Mouse (Mus musculus) heart, postnatal 10 days (tissue): ENCODE measurements around the gene Ltb. TPM values are rescaled to one million over a fixed set of nuclear protein-coding genes. Genes with fewer than 3 reads are reported as not detected.
A peak's percentile ranks its signal among the peaks of the same experiment; 100 is the strongest.
"Not testable (repeated sequence)": the region's sequence is repeated elsewhere in the genome, so short reads cannot be mapped to it uniquely, and the experiment has no call there.

Experiments
- DNase-seq, 2 experiments: peaks; one replicate each; pipeline ENCODE4 v3.0.0; 2021
- intact Hi-C: fragments of 180-260 bp; cut with DNase I; formaldehyde crosslinking; loops from one replicate; pipeline ENCODE4 v1.15.1; 2025
- total RNA-seq, 2 experiments: library from RNA; stranded (reverse); gene quantifications; 2 replicates each; pipeline ENCODE4 v1.2.3; 2021

Gene Ltb
- total RNA-seq, 2 experiments from 2014 or later = 0.94 to 1.2 TPM

GRCm38 (mm10) chr17:35219601-35220041 lies 25.4 kb downstream of the Ltb start:
- intact Hi-C loops = loop anchor here (2.0 kb wide), 1 partner anchor 19 kb away; no protein-coding TSS in a partner anchor
- DNase-seq = no peak

DNA sequence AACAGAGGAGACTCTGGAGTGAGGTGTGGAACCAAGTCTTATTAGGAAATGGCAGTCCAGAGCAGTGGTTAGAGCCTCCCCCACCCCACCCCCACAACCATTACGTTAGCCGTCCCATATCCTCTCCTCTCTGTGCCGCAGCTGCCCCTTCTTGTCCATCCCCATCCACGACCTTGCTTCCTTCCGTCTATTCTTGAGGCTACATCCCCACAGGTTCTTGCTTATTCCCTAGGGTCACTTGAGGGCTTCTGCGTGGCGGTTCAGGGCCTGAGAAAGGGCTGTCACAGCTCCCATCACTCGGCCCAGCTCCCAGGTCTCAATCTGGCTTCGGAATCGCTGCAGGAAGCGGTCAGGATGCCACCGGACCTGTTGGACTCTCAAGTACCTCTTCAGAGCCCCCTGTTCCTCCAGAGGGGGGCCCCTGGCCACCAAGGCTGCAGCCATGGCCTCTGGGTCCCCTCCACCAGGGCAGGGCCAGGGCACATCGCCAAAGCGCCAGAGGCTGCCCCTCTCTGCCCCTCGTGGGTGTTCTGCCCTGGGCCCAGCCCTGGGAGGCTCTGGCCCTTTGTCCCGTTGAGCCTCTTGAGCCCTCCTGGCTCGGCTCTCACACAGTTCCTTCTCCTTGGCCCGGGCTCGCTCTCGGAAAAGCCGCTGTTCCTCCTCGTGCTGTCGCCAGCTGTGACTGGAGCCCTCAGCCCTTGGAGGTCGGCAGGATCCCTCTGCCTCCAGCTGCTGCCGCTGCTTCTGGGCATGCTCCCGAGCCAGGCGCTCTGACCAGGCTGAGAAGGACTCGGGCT lies 26.1 kb downstream of the Ltb start, which contains the start of gene Gm16181:
TSS of gene Gm16181 (plus strand) at position 679 of the 797 bp plus-strand sequence.
- intact Hi-C loops = no loop called here

GRCm38 (mm10) chr17:35222299-35222698 lies 28.1 kb downstream of the Ltb start:
- intact Hi-C loops = no loop called here
- DNase-seq = peak in 1 of 2 experiments; percentile 32

More for the DNA sequence above, 26.1 kb downstream of the Ltb start, which contains the start of gene Gm16181:
- DNase-seq = peak; percentile 75 to 77

- intact Hi-C loops = no loop called here
- no peak for DNase-seq
These were observed 30.4 kb downstream of the Ltb start for GRCm38 (mm10) chr17:35224641-35225040.

GRCm38 (mm10) chr17:35225456-35225855 lies 31.2 kb downstream of the Ltb start:
- intact Hi-C loops = no loop called here
- no peak for DNase-seq

DNA sequence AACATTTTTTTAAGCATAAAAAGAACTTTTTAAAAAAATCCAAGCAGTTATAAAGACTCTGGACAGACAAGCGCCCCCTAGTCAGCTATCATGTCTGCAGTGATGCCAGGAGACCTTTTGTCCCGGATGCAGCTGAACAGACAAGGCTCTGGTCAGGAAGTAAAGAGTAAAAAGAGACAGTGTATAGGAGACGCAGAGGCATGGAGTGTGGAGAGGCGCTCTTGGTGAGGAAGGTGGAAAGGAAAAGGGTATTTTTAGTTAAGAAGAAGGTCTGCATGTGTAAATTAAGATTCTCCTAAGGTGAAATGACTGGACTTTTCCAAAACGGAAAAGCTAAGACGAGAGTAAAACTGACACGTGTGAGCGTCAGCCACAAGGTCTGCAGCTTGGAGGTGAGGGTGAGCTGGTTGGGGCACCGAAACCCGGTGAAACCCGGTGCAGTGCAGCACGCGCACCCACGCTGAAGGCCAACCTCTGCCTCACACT lies 32.4 kb downstream of the Ltb start:
- DNase-seq = no peak
- intact Hi-C loops = loop anchor here (2.0 kb wide), 1 partner anchor 32 kb away; the partner anchor contains the start of gene Ltb

GRCm38 (mm10) chr17:35231022-35231421 lies 36.8 kb downstream of the Ltb start:
- DNase-seq = no peak
- intact Hi-C loops = loop anchor here (10.0 kb wide), 2 partner anchors 226 to 386 kb away; partner anchors contain the start of gene Vars

DNA sequence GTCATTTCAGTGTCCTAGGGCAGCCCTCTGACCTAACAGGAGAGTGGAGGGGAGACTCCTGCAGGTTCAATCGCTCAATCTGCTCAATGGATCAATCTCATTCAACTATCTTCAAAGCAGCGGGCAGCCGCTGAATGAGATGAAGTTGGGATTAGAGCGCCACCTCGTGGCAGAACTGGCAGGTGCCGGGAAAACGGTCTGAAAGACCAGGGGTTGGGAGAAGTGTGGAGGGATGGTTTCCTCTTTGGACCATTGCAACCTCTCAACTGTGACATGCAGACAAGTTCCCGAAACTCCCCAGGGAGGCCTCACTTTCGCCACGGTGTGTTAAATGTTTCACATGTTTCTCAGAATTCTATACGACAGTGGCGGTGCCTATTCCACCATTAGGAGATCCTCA lies 37.8 kb downstream of the Ltb start:
- intact Hi-C loops = loop anchor here (1.0 to 10.0 kb wide), 4 partner anchors 54 to 387 kb away; partner anchors contain the start of gene Vars
- peak; percentile 88 to 93 for DNase-seq

- intact Hi-C loops = loop anchor here (1.0 to 10.0 kb wide), 4 partner anchors 54 to 388 kb away; partner anchors contain the start of gene Vars
- DNase-seq = no peak
These were observed 38.4 kb downstream of the Ltb start for GRCm38 (mm10) chr17:35232659-35233058.

GRCm38 (mm10) chr17:35233114-35233980 lies 39.1 kb downstream of the Ltb start, which contains the start of gene Atp6v1g2:
TSS of gene Atp6v1g2 (plus strand) at chr17:35233660.
- intact Hi-C loops = loop anchor here (2.0 to 10.0 kb wide), 3 partner anchors 67 to 389 kb away; partner anchors contain the start of gene Vars
- no peak for DNase-seq

DNA sequence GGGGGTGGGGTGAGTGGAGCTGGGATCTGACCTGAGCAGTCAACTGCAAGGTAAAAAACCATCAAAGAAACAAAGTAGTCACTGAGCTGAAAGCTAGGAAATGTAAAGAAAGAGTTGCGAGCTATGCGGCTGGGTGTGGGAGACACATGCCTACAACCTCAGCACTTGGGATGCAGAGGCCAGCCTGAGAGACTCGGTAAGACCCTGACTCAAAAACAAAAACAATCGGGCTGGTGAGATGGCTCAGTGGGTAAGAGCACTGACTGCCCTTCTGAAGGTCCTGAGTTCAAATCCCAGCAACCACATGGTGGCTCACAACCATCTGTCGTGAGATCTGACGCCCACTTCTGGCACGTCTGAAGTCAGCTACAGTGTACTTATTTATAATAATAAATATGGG lies 39.9 kb downstream of the Ltb start:
- DNase-seq = not testable (repeated sequence)
- intact Hi-C loops = loop anchor here (10.0 kb wide), 2 partner anchors 229 to 389 kb away; partner anchors contain the start of gene Vars

- DNase-seq = peak in 1 of 2 experiments; percentile 67
- intact Hi-C loops = loop anchor here (5.0 to 10.0 kb wide), 3 partner anchors 113 to 390 kb away; partner anchors contain the start of genes Csnk2b, Gpank1 and Vars
These were observed 40.7 kb downstream of the Ltb start for GRCm38 (mm10) chr17:35234903-35235302.

DNA sequence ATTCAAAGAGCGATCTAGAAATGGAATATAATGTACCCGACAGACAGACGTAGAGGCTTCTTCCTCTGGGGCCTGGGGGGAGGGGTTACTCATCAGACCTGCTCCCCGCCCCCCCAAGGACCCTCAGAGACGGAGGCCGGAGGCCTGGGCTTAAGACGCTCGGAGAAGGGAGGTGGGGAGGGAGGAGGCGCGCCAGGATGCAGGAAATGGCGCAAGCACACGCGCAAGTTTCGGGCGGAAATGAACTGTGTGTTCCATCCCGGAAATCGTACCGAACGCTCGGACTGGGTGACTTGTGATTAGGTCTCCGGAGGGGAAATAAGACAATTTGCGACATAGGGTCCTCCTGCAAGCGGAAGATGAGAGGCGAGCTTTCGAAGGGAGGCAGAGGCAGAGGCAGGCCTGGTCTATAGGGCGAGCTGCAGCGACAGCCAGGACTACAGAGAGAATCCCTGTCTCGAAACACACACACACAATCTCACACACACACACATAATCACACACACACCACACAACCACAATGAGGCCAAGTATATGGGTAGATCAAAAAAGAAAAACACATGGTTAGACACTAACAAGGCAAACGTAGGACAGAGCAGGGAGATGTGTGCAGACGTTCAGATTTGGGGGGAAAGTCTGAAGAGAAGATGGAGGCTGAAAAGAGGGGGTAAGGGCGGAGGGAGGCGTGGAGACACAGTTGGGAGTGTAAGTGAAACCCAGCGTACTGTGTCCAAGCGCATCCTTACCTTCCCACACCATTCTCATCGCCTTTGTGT lies 41.6 kb downstream of the Ltb start, which contains the start of gene Nfkbil1:
TSS of gene Nfkbil1 (minus strand) at position 179 of the 776 bp plus-strand sequence.
- peak; percentile 93 to 94 for DNase-seq
- intact Hi-C loops = loop anchor here (1.0 to 10.0 kb wide), 4 partner anchors 58 to 391 kb away; partner anchors contain the start of genes Csnk2b, Gpank1 and Vars

DNA sequence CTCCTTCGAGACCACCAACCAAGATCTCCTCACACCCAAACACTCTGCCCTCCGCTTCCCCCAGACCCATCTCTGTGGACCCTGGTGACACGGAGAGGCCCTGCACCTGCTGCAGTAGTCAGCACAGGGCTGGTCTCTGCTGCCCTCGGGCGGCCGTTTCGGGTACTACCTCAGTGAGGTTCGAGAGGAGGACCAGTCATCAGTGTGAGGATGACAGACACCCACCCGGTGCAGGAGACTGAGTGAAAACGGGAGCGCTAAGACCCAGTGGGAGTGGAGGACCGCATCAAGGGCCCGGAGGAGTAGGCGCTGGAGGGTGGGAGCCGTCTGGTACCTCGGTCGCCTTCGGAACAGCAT lies 42.1 kb downstream of the Ltb start:
- DNase-seq = peak; percentile 98 to 99
- intact Hi-C loops = loop anchor here (1.0 to 10.0 kb wide), 4 partner anchors 58 to 392 kb away; partner anchors contain the start of genes Csnk2b, Gpank1 and Vars

GRCm38 (mm10) chr17:35236996-35237395 lies 42.8 kb downstream of the Ltb start:
- peak in 1 of 2 experiments; percentile 5 for DNase-seq
- intact Hi-C loops = loop anchor here (1.0 to 10.0 kb wide), 4 partner anchors 59 to 392 kb away; partner anchors contain the start of genes Csnk2b, Gpank1 and Vars

GRCm38 (mm10) chr17:35237504-35237903 lies 43.3 kb downstream of the Ltb start:
- intact Hi-C loops = loop anchor here (5.0 to 10.0 kb wide), 3 partner anchors 115 to 393 kb away; partner anchors contain the start of genes Csnk2b, Gpank1 and Vars
- no peak for DNase-seq

DNA sequence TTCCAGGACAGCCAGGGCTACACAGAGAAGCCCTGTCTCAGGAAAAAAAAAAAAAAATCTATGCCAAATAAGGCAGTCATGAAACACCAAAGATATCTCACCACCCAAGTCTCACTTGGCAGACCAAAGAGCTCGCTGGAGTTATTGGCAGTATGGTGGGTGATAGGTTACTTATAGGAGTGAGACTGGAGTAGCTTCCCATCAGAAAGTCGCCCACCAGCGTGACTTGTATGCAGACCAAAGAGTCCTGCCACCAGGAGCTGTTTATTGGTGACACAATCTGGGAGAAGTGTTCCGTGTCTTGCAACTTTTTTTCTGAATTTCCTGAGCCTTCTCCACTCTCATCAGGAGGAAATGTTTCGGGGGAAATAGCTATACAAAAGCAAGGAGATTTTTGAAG lies 45.5 kb downstream of the Ltb start:
- intact Hi-C loops = loop anchor here (5.0 to 10.0 kb wide), 3 partner anchors 117 to 395 kb away; partner anchors contain the start of genes Csnk2b, Gpank1 and Vars
- no peak for DNase-seq

DNA sequence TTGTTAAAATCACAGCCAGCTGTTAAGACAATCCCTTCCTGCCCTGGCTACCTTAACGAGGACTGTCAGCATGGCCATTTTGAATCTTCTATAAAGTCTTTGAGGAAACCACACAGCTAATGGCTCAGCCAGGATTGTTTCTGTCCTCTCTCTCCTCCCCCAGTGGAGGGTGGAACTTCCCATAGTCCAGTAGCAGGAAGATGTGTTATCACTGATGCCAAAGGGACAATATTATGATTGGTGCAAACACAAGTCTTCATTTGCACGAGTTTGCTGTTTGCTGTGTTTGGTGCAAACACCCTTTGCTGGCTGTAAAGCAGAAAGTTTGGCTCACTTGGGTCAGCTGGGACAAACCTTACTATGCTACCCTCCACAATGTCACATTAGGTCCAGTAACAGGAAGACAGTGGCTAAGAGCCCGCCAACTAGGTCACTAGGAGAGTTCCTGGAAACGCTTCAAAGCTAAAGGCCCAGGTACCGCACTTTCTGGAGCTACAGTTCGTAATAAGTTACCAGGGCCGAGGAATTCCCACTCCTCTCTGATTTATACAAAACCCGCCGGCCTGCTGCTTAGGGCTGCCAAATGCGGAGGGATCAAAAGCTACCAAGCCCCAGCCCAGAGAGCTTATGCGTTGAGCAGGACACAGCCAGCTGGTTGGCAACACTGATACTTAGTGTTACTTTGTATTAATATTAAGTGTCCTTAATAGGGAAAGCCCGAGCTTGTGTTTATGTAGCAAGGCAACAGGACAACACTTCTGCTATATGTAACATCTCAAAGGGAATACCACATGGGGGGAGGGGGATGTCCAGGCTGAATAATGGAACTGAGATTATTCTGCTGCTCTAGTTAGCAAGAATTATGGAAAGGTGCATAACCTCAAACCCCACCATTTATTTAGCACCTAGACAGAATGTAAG lies 46.4 kb downstream of the Ltb start:
- intact Hi-C loops = no loop called here

More for the DNA sequence above, 46.4 kb downstream of the Ltb start:
- peak in 1 of 2 experiments; percentile 59 for DNase-seq
